Mouse (Mus musculus): ENCODE data around the gene Fasn. TPM values are rescaled to one million over a fixed set of nuclear protein-coding genes. Genes with fewer than 3 reads are reported as not detected.
"Not testable (repeated sequence)": the region's sequence is repeated elsewhere in the genome, so short reads cannot be mapped to it uniquely, and the experiment has no call there.

Gene Fasn
- polyA plus RNA-seq, 1 experiment from 2014 or later: 11.3 TPM

DNA sequence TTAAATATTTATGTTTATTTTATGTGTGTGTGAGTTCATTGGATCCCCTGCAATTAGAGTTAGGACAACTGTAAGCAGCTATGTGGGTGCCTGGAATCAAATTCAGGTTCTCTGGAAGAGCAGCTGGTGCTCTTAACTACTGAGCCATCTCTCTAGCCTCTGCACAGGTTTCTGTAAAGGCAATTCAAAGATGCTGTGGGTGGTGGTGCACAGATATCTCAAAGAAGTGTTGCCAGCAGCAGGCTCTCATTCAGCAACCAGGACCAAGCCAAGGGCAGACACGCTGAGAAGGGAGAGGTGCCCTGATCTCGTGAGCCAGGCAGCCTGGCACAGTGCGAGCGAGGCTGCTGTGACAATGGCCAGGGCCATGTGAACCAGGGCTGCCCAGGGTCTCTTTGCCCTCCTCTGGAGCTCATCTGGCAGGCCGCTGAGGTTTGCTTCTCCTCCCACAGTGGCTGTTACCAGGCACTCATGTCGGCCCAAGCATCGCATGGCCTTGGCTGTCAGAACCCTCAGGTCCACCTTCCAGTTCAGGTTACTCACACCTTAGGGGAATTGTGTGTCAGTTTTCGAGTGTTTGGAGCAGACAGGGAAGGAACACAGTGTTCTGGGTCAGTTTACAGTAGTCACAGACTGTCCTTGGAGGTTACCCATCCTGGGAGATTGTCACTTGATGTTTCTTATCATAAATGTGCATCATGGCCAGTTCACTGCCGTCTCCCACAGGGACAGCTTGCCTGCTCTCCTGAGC, 22.6 kb upstream of the Fasn start:
- no peak for TF ChIP-seq CTCF (IDR thresholded peaks at IDR 0.05; ENCODE audit: low read depth)
- Histone ChIP-seq H3K9ac (ENCODE audit: low read depth, low read length) (no peak overlapping the region), H3K9me3 (ENCODE audit: control insufficient read depth) (no peaks in the 10 kb centered on the region), H3K4me1 (replicated peaks; ENCODE audit: control insufficient read depth, insufficient read depth, low read length) (peaks cover 4% of the 10 kb centered on the region; the same call in 1 of the 2 replicates), H3K36me3 (ENCODE audit: control insufficient read depth, insufficient read depth) (no peaks in the 10 kb centered on the region), H3K4me3 (ENCODE audit: low read depth, low read length) (no peak overlapping the region), H3K27ac (ENCODE audit: low read depth, low read length) (no peak overlapping the region), H3K27me3 (replicated peaks; ENCODE audit: control insufficient read depth, insufficient read depth, low read length) (no peaks in the 10 kb centered on the region), H3K4me2 (replicated peaks; ENCODE audit: low read depth) (no peak overlapping the region)
- no peak for ATAC-seq
- WGBS: 87% methylated on average over 9 of the region's 9 CpGs

DNA sequence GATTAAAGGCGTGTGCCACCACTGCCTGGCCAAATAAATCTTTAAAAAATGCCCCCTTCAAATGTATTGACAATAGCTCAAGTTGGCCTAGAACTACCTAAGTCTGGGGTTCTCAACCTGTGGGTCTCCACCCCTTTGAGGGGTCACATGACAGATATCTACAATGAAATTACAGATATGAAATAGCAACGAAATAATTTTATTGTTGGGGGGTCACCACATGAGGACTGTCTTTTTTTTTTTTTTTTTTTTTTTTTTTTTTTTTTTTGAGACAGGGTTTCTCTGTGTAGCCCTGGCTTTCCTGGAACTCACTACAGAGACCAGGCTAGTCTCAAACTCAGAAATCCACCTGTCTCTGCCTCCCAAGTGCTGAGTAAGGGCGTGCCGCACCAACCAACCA, 20.0 kb upstream of the Fasn start:
- no peak overlapping the region for H3K9ac ChIP-seq (ENCODE audit: low read depth, low read length)
- TF ChIP-seq CTCF (IDR thresholded peaks at IDR 0.05; ENCODE audit: low read depth): no peak
- H3K4me2 ChIP-seq (replicated peaks; ENCODE audit: low read depth): no peak overlapping the region
- WGBS: 90% methylated on average over 4 of the region's 4 CpGs
- H3K36me3 ChIP-seq (ENCODE audit: control insufficient read depth, insufficient read depth): no peaks in the 10 kb centered on the region
- H3K4me3 ChIP-seq (ENCODE audit: low read depth, low read length): no peak overlapping the region
- no peak for ATAC-seq
- H3K27me3 ChIP-seq (replicated peaks; ENCODE audit: control insufficient read depth, insufficient read depth, low read length): no peaks in the 10 kb centered on the region
- H3K4me1 ChIP-seq (replicated peaks; ENCODE audit: control insufficient read depth, insufficient read depth, low read length): 0 out of 2 replicates have a peak, but pooled peaks cover 4% of the 10 kb centered on the region
- H3K9me3 ChIP-seq (ENCODE audit: control insufficient read depth): no peaks in the 10 kb centered on the region
- H3K27ac ChIP-seq (ENCODE audit: low read depth, low read length): no peak overlapping the region

DNA sequence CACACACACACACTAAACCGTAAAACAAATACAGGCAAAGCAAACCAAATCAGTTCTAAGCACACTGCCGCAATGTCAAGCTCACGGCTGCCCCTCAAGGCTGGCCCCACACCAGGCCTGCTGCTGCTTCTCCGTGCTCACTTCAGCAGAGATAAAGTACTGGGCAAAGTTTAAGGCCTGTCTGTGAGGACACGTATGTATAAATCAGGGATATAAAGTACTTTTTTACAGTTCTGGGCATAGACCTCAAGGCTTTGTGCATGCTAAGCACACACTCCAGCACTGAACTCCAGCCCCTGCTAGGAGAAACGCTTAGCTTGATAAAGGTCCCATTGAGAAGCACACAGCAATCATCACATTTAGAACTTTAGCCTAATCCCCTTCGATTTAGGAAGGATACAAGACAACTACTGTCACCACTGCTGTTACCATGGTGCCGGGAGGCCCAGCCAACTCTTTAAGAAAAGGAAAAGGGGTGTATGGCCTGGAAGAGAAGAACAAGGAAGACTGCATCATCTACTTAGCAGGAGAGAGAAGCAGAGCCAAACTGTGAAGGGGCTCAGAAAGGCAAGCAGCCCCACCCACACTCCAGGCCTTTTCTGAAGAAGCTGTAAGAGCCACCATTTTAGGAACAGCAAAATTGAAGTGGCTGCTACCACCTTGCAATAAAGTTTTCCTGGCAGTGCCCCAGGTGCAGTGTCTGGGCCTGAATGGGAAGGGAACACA, 9.4 kb upstream of the Fasn start:
- Histone ChIP-seq H3K36me3 (ENCODE audit: control insufficient read depth, insufficient read depth) (no peaks in the 10 kb centered on the region), H3K4me3 (ENCODE audit: low read depth, low read length) (no peak overlapping the region), H3K4me1 (replicated peaks; ENCODE audit: control insufficient read depth, insufficient read depth, low read length) (0 out of 2 replicates have a peak, but pooled peaks cover 2% of the 10 kb centered on the region), H3K9ac (ENCODE audit: low read depth, low read length) (no peak overlapping the region), H3K27me3 (replicated peaks; ENCODE audit: control insufficient read depth, insufficient read depth, low read length) (no peaks in the 10 kb centered on the region), H3K4me2 (replicated peaks; ENCODE audit: low read depth) (no peak overlapping the region), H3K9me3 (ENCODE audit: control insufficient read depth) (no peaks in the 10 kb centered on the region), H3K27ac (ENCODE audit: low read depth, low read length) (peak overlapping the region; percentile 29)
- peak; percentile 73 for ATAC-seq
- TF ChIP-seq CTCF (IDR thresholded peaks at IDR 0.05; ENCODE audit: low read depth): peak; percentile 33; the same call in 1 of the 2 replicates
- 24% methylated on average over 8 of the region's 8 CpGs for WGBS

DNA sequence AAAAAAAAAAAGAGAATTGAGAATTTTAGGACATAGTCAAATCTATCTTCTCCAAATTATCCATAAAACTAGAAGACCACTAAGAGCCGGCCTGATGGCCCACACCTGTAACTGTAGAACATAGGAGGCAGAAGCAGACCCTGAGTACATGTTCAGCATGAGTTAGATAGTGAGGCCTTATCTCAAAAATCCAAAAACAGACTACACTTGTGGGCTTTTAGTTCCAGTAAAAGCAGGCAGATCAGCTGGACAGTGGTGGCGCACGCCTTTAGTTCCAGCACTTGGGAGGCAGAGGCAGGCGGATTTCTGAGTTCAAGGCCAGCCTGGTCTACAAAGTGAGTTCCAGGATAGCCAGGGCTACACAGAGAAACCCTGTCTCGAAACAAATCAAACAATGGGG, 8.6 kb upstream of the Fasn start:
- not testable (repeated sequence) for H3K4me2 ChIP-seq (replicated peaks; ENCODE audit: low read depth); H3K9ac ChIP-seq (ENCODE audit: low read depth, low read length); H3K36me3 ChIP-seq (ENCODE audit: control insufficient read depth, insufficient read depth); ATAC-seq; H3K4me3 ChIP-seq (ENCODE audit: low read depth, low read length); H3K4me1 ChIP-seq (replicated peaks; ENCODE audit: control insufficient read depth, insufficient read depth, low read length); H3K9me3 ChIP-seq (ENCODE audit: control insufficient read depth); H3K27me3 ChIP-seq (replicated peaks; ENCODE audit: control insufficient read depth, insufficient read depth, low read length)
- peak overlapping the region; percentile 29; the same call in 1 of the 2 replicates for H3K27ac ChIP-seq (ENCODE audit: low read depth, low read length)
- WGBS: 78% methylated on average over 5 of the region's 5 CpGs

DNA sequence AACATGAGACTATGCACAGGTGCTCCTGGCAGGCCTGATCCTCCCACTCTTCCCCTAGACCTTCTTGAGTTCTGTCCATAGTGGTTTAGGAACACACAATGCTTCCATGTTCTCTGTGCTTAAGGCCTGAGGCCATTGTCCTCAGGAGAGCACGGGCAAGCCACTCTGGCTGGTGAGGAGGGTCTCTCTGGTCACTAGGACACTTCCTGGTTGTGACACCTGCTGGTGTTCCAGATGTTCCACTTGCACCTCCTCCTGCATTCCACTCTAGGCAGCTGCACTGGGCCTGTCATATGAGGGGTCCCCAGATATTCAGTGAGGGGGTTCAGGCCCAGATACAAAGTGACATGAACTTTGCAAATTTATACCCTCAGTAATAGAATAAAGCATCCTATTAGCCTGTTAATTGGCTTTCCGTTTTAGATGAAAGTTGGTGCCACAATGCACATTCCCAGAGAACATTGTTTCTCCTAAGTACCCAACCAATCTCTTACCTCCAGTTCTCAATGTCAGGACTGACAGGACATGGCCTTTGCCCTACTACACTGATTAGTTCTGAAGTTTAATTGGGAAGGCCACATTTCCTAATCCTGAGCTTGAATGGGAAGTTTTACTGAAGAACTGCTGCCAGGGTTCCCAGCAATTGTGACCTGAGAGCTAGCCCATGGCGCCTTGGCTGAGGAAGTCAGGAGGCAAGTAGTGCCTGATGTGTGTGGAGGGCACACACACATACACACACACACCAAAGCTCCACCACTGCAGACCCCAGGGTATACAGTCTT, 7.5 kb upstream of the Fasn start:
- WGBS: 80% methylated on average over 3 of the region's 3 CpGs

DNA sequence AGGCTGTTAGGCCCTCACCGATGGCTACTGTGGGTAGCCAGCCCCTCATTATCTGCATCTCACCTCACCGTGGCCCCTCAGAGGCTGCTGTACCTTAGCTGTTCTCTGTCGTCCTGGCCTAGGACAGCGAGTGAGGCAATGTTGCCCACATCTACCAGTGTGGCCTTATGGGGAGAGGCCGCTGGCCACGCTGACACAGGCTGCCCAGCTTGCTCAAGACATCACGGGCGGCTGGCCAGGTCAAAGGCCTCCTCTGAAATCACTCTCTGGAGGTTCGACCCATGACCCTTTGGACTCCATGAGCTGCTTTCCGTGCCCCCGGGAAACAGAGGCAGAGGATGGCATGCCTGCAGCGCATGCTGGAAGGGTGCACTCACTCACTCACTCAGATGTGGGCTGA, 6.3 kb upstream of the Fasn start:
- Histone ChIP-seq H3K36me3 (ENCODE audit: control insufficient read depth, insufficient read depth) (no peaks in the 10 kb centered on the region), H3K27me3 (replicated peaks; ENCODE audit: control insufficient read depth, insufficient read depth, low read length) (no peaks in the 10 kb centered on the region), H3K9ac (ENCODE audit: low read depth, low read length) (no peak overlapping the region), H3K9me3 (ENCODE audit: control insufficient read depth) (no peaks in the 10 kb centered on the region), H3K4me2 (replicated peaks; ENCODE audit: low read depth) (no peak overlapping the region), H3K4me3 (ENCODE audit: low read depth, low read length) (no peak overlapping the region), H3K27ac (ENCODE audit: low read depth, low read length) (no peak overlapping the region), H3K4me1 (replicated peaks; ENCODE audit: control insufficient read depth, insufficient read depth, low read length) (0 out of 2 replicates have a peak, but pooled peaks cover 2% of the 10 kb centered on the region)
- no peak for TF ChIP-seq CTCF (IDR thresholded peaks at IDR 0.05; ENCODE audit: low read depth)
- ATAC-seq: no peak
- WGBS: 82% methylated on average over 12 of the region's 12 CpGs

More for the DNA sequence above, 7.5 kb upstream of the Fasn start:
- Histone ChIP-seq H3K9ac (ENCODE audit: low read depth, low read length) (no peak overlapping the region), H3K4me1 (replicated peaks; ENCODE audit: control insufficient read depth, insufficient read depth, low read length) (0 out of 2 replicates have a peak, but pooled peaks cover 2% of the 10 kb centered on the region), H3K4me2 (replicated peaks; ENCODE audit: low read depth) (no peak overlapping the region), H3K4me3 (ENCODE audit: low read depth, low read length) (no peak overlapping the region), H3K27me3 (replicated peaks; ENCODE audit: control insufficient read depth, insufficient read depth, low read length) (no peaks in the 10 kb centered on the region), H3K9me3 (ENCODE audit: control insufficient read depth) (no peaks in the 10 kb centered on the region), H3K27ac (ENCODE audit: low read depth, low read length) (no peak overlapping the region), H3K36me3 (ENCODE audit: control insufficient read depth, insufficient read depth) (no peaks in the 10 kb centered on the region)
- no peak for ATAC-seq
- TF ChIP-seq CTCF (IDR thresholded peaks at IDR 0.05; ENCODE audit: low read depth): no peak
